Mouse (Mus musculus) forebrain, embryonic 14.5 days (tissue): Measurements from ENCODE around the gene Emc9. TPM values are rescaled to one million over a fixed set of nuclear protein-coding genes. Genes with fewer than 3 reads are reported as not detected.

Source experiments
- ATAC-seq: fragments of 200-750 bp; cut with Nextera tagmentation; 2 replicates; pipeline ENCODE4 v1.8.0; 2017; ENCODE audit warnings: mild to moderate bottlenecking, moderate library complexity
- DNase-seq: peaks from one replicate; pipeline ENCODE4 v3.0.0-alpha.2; 2015; ENCODE audit warnings: low spot score
- H3K27ac ChIP-seq: fragments of 300-500 bp; sonication (generic); 2 replicates; pipeline ENCODE4 v1.5.1; 2014; ENCODE audit warnings: low read depth, mild to moderate bottlenecking, control low read depth, low read length, moderate library complexity
- H3K27me3 ChIP-seq: fragments of 300-500 bp; sonication (generic); replicated peaks from 2 replicates; pipeline ENCODE4 v1.6.1; 2014; ENCODE audit warnings: low read length, control low read depth, mixed read lengths; ENCODE audit not compliant: control insufficient read depth, insufficient read depth
- H3K36me3 ChIP-seq: fragments of 300-500 bp; sonication (generic); 2 replicates; pipeline ENCODE4 v1.6.1; 2014; ENCODE audit warnings: low read length, control low read depth; ENCODE audit not compliant: control insufficient read depth, insufficient read depth
- H3K4me1 ChIP-seq: fragments of 300-500 bp; sonication (generic); 2 replicates; pipeline ENCODE4 v1.6.1; 2014; ENCODE audit warnings: antibody characterized with exemption, low read length, control low read depth; ENCODE audit not compliant: control insufficient read depth, insufficient read depth
- H3K4me2 ChIP-seq: fragments of 300-500 bp; sonication (generic); 2 replicates; pipeline ENCODE4 v1.6.1; 2014; ENCODE audit warnings: mild to moderate bottlenecking, control low read depth, low read length
- H3K4me3 ChIP-seq: fragments of 300-500 bp; sonication (generic); 2 replicates; pipeline ENCODE4 v1.5.1; 2014; ENCODE audit warnings: low read depth, low read length, control low read depth
- H3K9ac ChIP-seq: fragments of 300-500 bp; sonication (generic); 2 replicates; pipeline ENCODE4 v1.6.1; 2014; ENCODE audit warnings: mild to moderate bottlenecking, low read length, control low read depth, moderate library complexity
- H3K9me3 ChIP-seq: fragments of 300-500 bp; sonication (generic); replicated peaks from 2 replicates; pipeline ENCODE4 v1.6.1; 2016; ENCODE audit warnings: low read length, control low read depth, mixed read lengths; ENCODE audit not compliant: control insufficient read depth
- WGBS: fragments of 180-500 bp; shearing (Covaris S2); extraction: QIAGEN DNeasy Blood & Tissue Kit; methylation state at CpG from one replicate; pipeline ENCODE4 v1.1.7; 2014; 5-methylcytosine and 5-hydroxymethylcytosine counted together
- polyA plus RNA-seq: library from polyadenylated mRNA; unstranded; fragments of >200 nt; fragmentation: Nextera tagmentation; extraction: Ambion mirVana; gene quantifications from 2 replicates; pipeline ENCODE4 v1.2.1, GENCODE M21; 2014

Gene Emc9
- polyA plus RNA-seq, 1 experiment from 2014 or later, result 13.9 TPM

DNA sequence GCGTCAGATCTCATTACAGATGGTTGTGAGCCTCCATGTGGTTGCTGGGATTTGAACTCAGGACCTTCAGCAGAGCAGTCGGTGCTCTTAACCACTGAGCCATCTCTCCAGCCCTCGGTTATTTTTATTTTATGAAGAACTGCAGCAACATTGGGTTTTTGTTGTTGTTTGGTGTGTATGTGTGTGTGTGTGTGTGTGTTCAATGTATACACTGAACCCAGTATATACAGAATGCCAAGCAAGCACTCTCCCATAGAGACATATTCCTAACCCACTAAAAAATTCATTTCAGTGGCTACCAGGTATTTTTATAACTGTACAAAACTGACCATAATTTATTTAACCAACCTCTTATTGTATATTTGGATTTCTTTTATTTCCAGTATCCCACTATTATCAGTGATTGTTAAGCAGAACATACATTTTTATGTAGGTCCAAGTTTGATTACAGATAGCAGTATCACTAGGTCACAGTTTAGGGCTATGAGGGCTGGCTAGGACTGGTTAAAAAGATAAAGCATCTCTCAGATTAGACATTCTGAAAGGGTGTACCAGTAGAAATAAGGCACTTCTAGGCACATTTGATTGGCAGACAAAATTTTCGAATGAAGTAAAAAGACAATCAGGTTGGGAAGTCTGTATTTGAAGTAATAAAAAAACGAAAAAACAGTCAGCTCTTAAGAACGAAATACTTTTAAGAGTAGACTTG is 26.2 kb downstream of the Emc9 start:
- H3K4me1 ChIP-seq, result peaks cover 6% of the 10 kb centered on the region; the same call in 1 of the 2 replicates
- ATAC-seq (no peak), DNase-seq (no peak)
- peak overlapping the region; percentile 84 for H3K4me2 ChIP-seq
- peak overlapping the region; percentile 85; the same call in 1 of the 2 replicates for H3K9ac ChIP-seq
- H3K27ac ChIP-seq, result no peak overlapping the region
- peaks cover 6% of the 10 kb centered on the region for H3K36me3 ChIP-seq
- H3K4me3 ChIP-seq, result peak overlapping the region; percentile 62
- no peaks in the 10 kb centered on the region for H3K27me3 ChIP-seq
- H3K9me3 ChIP-seq, result no peaks in the 10 kb centered on the region
- WGBS, result 60% methylated on average over 6 of the region's 6 CpGs

DNA sequence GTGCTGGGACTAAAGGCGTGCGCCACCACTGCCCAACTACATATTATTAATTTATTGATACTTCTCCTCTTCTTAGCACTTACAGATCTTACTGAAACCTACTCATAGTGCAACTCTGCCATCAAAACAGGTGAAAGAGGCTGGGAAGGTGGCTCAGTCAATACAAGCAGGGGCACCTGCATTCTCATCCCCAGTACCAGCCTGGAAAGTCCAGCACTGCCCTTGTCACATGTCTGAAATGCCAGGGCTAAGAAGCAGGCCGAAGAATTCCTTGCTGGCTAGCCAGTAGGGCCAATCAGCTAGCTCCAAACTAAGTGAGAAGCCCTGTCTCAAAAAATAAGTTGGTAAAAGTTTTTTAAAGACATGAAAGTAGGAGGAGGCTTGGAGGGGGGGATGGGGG is 27.5 kb downstream of the Emc9 start:
- Histone ChIP-seq H3K9me3 (no peaks in the 10 kb centered on the region), H3K36me3 (no peaks in the 10 kb centered on the region), H3K9ac (no peak overlapping the region), H3K27me3 (no peaks in the 10 kb centered on the region), H3K4me1 (peaks cover 6% of the 10 kb centered on the region; the same call in 1 of the 2 replicates), H3K4me2 (no peak overlapping the region), H3K4me3 (no peak overlapping the region), H3K27ac (no peak overlapping the region)
- DNase-seq (no peak), ATAC-seq (no peak)
- WGBS, result 89% methylated on average over 3 of the region's 3 CpGs

DNA sequence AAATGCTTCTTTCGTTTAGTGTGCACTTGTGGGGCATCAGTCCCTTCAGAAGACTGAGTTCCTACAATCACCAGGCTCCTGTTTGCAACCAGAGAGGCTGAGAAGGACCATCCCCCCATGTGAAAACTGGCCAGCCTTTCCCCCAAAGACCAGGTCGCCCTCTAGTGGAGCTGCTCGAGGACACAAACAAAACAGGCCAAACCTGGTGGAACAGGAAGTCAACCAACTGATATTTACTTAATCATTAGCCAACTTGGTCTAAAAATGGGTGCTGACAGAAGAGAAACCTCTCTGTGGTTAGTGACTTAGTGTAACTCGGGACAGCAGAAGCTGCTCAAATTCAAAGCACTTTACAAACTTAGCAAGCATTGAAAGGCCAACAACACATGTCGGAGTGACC is 28.1 kb downstream of the Emc9 start:
- peaks cover 6% of the 10 kb centered on the region; the same call in 1 of the 2 replicates for H3K4me1 ChIP-seq
- no peaks in the 10 kb centered on the region for H3K9me3 ChIP-seq
- H3K36me3 ChIP-seq, result no peaks in the 10 kb centered on the region
- no peak overlapping the region for H3K4me3 ChIP-seq
- no peak overlapping the region for H3K4me2 ChIP-seq
- H3K27me3 ChIP-seq, result no peaks in the 10 kb centered on the region
- ATAC-seq, result no peak
- WGBS, result 29% methylated on average over 5 of the region's 5 CpGs
- H3K27ac ChIP-seq, result no peak overlapping the region
- H3K9ac ChIP-seq, result no peak overlapping the region
- peak; percentile 74 for DNase-seq

DNA sequence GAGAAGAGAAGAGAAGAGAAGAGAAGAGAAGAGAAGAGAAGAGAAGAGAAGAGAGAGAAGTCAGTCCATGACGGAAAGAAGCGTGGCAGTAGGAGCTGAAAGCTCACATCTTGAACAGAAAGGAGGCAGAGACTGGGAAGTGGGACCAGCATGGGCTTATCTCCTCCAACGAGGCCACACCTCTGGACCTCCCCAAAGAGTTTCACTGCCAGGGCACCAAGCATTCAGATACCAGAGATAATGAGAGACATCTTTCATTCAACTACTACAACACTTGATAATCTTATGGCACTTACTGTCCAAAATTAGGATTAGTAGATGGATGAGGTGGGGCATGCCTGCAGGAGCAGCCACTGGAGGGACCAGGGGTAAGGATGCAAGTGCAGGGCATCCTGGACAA is 29.3 kb downstream of the Emc9 start:
- H3K27ac ChIP-seq, result no peak overlapping the region
- WGBS, result 80% methylated on average over 3 of the region's 3 CpGs
- no peaks in the 10 kb centered on the region for H3K4me1 ChIP-seq
- ATAC-seq (no peak), DNase-seq (no peak)
- H3K4me2 ChIP-seq, result no peak overlapping the region
- H3K27me3 ChIP-seq, result no peaks in the 10 kb centered on the region
- H3K36me3 ChIP-seq, result no peaks in the 10 kb centered on the region
- no peak overlapping the region for H3K4me3 ChIP-seq
- H3K9ac ChIP-seq, result no peak overlapping the region
- no peaks in the 10 kb centered on the region for H3K9me3 ChIP-seq

DNA sequence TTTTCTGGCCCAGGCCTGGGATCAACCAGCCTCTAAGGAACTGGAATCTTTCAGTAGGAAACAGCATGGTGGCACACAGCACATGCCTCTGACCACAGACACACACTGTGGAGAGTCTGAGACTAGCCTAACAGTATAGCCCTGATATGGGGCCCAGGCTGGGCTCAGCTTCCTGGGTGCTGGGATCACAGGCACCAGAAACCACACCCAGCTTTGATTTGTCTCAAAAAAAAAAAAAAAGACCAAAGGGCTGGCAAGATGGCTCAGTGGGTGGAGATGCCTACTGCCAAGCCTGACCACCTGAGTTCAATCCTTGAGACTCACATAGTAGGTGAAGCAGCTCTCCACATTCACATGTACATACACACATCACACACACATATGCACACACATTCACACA is 30.5 kb downstream of the Emc9 start:
- H3K4me3 ChIP-seq, result no peak overlapping the region

DNA sequence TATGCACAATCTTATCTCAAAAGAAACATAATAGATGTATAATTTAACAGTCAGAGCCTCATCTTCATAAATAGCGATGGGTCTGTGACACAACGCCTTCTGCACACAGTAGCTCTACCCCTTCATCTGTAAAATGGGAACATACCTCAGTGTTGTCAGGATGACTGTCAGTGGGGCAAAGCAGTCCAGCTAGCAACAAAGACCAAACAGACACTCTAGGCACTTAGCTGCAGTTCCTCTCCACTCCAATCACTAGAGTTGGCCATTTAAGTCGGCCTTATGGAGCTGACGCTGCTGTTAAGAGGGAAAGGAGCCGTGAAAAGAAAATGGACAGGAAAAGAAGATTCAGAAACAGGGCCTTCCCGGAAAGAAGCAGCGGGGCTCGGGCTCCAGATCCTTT is 33.3 kb downstream of the Emc9 start:
- H3K36me3 ChIP-seq, result peaks cover 20% of the 10 kb centered on the region
- H3K4me2 ChIP-seq, result no peak overlapping the region
- WGBS, result 94% methylated on average over 8 of the region's 8 CpGs
- no peaks in the 10 kb centered on the region for H3K27me3 ChIP-seq
- H3K4me1 ChIP-seq, result no peaks in the 10 kb centered on the region
- H3K4me3 ChIP-seq, result no peak overlapping the region
- H3K27ac ChIP-seq, result no peak overlapping the region
- H3K9me3 ChIP-seq, result no peaks in the 10 kb centered on the region
- no peak for ATAC-seq
- DNase-seq, result no peak
- H3K9ac ChIP-seq, result no peak overlapping the region

More for the DNA sequence above, 30.5 kb downstream of the Emc9 start:
- Histone ChIP-seq H3K4me1 (no peaks in the 10 kb centered on the region), H3K9me3 (no peaks in the 10 kb centered on the region), H3K36me3 (no peaks in the 10 kb centered on the region; the same call in 1 of the 2 replicates), H3K9ac (no peak overlapping the region), H3K27ac (no peak overlapping the region), H3K27me3 (no peaks in the 10 kb centered on the region), H3K4me2 (no peak overlapping the region)
- ATAC-seq (no peak), DNase-seq (no peak)

DNA sequence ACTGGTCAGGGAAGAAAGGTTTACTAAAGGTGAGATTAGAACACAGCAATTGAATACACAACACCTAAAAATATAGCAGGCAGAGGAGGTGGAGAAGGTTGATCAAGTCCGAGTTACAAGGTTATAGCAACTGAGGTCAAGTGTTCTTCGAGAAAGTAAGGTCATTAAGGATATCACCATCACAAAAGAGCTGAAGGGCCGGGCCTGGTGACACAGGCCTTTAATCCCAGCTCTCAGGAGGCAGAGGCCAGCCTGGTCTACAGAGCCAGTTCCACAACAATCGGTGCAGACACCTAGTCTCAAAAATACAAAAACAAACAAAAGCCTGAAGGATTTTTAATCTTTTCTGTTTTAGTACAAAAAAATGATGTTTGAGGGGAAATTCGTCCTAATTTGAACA is 33.8 kb downstream of the Emc9 start:
- Histone ChIP-seq H3K27me3 (no peaks in the 10 kb centered on the region), H3K4me3 (no peak overlapping the region), H3K4me1 (no peaks in the 10 kb centered on the region), H3K27ac (no peak overlapping the region), H3K4me2 (no peak overlapping the region), H3K36me3 (peaks cover 20% of the 10 kb centered on the region), H3K9me3 (no peaks in the 10 kb centered on the region), H3K9ac (no peak overlapping the region)
- WGBS, result 70% methylated on average over 5 of the region's 5 CpGs
- ATAC-seq (no peak), DNase-seq (no peak)

DNA sequence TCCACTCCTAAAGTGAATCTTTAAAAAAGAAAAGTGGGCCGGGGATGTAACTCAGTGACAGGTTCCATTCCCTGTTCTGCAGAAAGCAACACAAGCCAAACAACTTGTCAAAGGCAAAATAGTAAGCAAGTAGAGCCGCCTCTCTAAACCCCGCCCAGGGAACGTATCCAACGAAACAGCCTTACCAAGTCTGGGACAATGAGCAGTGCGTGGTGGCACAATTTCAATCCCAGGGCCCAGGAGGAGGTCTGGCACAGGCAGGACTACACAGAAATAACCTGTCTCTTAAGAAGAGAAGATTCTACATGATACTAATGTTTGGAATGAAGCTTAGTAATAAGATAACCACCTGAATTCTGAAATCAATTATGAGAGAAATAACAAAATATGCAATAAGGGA is 34.9 kb downstream of the Emc9 start:
- Histone ChIP-seq H3K9ac (no peak overlapping the region), H3K9me3 (no peaks in the 10 kb centered on the region), H3K36me3 (peaks cover 21% of the 10 kb centered on the region), H3K27me3 (no peaks in the 10 kb centered on the region), H3K27ac (no peak overlapping the region), H3K4me2 (no peak overlapping the region), H3K4me1 (no peaks in the 10 kb centered on the region), H3K4me3 (no peak overlapping the region)
- no peak for DNase-seq
- ATAC-seq, result no peak
- 78% methylated on average over 6 of the region's 6 CpGs for WGBS

DNA sequence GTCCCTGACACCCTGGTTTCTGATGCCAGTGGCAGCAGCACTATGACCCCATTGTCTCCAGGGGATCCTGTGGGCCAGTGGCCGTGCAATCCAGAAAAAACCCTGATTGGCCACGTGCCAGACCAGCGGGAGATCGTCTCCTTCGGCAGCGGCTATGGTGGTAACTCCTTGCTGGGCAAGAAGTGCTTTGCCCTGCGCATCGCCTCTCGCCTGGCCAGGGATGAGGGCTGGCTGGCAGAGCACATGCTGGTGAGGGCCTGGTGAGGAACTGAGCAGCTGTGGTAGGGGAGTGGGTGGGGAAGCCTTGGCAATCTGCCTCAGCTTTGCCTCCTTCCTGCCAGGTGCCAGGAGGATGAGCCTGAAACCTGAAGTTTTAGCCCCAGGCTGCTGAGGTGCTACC is 40.8 kb downstream of the Emc9 start:
- Histone ChIP-seq H3K27me3 (no peaks in the 10 kb centered on the region), H3K4me2 (no peak overlapping the region), H3K27ac (peak overlapping the region; percentile 44; the same call in 1 of the 2 replicates), H3K4me1 (peaks cover 23% of the 10 kb centered on the region), H3K4me3 (no peak overlapping the region), H3K9me3 (no peaks in the 10 kb centered on the region), H3K9ac (peak overlapping the region; percentile 17; the same call in 1 of the 2 replicates), H3K36me3 (peaks cover 26% of the 10 kb centered on the region)
- 48% methylated on average over 9 of the region's 9 CpGs for WGBS
- no peak for ATAC-seq
- DNase-seq, result peak; percentile 34
